Mouse (Mus musculus): ENCODE measurements at regions not wholly inside any gene's neighbourhood (a gene's known extent, or its start where the extent isn't known, plus 50 kb on each side); places are given as distances from the start of the nearest gene placed in this dataset.

DNA sequence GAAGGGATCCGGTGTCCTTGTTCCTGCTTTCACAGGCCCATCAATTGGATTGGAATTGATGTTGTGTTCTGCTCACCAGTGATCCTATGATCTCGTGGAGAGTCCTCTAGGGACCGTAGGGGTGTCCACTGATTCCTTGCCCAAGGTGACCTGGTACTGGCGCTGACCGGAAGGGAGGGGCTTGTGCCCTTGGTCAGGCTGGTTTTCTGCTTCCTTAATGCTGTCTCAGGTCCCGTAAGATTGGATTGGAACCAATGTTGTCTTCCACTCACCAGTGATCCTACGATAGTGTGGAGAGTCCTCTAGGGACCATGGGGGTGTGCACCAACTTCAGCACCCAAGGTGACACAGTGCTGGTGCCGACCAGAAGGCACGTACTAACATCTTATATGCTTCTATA, 324.9 kb upstream of the Ptchd4 start:
- no peak for DNase-seq (ENCODE audit: low spot score)

DNA sequence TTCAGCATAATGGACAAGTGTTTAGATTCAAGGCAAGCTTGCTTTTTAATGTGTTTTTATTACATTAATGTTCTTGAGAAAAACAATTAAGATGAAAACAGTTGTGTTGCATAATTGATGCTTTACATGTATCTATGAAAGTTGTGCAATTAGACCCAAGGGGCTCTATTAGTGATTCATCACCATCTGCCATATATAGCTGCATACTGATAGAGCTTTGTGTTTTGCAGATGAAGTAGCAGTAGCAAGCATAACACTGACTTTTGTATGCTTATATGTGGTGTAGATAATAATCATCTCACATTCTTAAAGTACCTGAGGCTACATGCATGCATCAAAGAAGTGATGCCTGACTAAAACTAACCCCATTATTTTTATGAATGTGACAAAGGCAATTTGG, 307.3 kb upstream of the Ptchd4 start:
- no peak for DNase-seq (ENCODE audit: low spot score)

- no peak for DNase-seq (ENCODE audit: low spot score)
Observed at GRCm38 (mm10) chr17:42024295-42024694, 291.5 kb upstream of the Ptchd4 start.

- no peak for DNase-seq (ENCODE audit: low spot score)
Observed at GRCm38 (mm10) chr17:42027253-42027652, 288.5 kb upstream of the Ptchd4 start.

DNA sequence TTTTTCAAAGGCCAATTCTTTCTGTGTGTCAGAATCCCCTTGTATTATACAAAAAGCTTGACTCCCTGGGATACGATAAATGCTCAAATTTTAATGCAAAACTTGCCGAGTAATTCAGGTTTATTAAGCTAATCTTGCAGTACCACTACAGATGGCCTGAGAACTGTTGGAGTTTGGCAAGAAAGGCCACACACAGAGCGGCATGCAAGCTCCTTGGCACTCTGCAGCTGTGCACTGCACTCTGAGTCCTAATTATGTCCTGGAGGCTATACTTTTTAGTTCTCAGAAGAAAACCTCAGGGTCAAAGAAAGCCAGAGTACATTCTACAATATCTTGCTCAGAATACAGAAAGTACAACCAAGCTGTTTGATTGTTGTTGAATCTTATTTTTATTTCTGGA, 286.3 kb upstream of the Ptchd4 start:
- no peak for DNase-seq (ENCODE audit: low spot score)

DNA sequence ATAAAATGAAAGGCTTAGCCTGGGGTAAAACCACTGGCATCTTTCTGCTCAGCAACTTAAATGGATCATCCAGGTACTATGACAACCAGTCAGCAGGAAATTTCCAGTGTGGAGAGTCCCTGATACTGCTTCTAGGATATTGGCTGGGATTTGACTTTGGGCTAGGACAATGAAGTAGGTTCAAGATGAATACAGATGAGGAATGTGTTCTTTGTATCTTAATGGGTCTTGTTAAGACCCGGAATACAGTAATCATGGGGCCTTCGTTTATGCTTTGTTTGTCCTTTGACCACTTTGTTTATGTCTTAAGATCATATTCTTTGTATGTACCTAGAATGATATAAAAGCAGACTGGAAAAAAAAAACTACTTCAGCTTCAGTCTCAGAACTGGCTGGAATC, 278.7 kb upstream of the Ptchd4 start:
- no peak for DNase-seq (ENCODE audit: low spot score)

GRCm38 (mm10) chr17:42049779-42050515, 265.8 kb upstream of the Ptchd4 start:
- DNase-seq (ENCODE audit: low spot score) = no peak

GRCm38 (mm10) chr17:42090764-42091452, 224.8 kb upstream of the Ptchd4 start:
- no peak for DNase-seq (ENCODE audit: low spot score)

DNA sequence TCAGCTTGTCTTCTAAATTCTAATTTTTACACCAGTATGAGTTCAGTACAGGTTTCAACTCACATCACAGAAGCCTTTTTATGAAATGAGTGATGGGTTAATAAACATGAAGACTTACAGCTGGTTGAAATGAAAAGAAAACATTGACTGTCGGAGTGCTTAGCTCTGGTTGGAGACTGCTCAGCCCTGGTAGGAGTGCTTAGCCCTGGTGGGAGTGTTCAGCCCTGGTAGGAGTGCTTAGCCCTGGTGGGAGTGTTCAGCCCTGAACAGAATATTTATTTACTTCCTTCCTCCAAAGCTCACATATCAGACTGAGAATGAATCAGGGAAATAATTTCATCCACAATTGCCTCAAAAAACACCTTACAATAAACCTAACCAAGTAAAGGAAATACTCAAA, 202.1 kb upstream of the Ptchd4 start:
- no peak for DNase-seq (ENCODE audit: low spot score)

DNA sequence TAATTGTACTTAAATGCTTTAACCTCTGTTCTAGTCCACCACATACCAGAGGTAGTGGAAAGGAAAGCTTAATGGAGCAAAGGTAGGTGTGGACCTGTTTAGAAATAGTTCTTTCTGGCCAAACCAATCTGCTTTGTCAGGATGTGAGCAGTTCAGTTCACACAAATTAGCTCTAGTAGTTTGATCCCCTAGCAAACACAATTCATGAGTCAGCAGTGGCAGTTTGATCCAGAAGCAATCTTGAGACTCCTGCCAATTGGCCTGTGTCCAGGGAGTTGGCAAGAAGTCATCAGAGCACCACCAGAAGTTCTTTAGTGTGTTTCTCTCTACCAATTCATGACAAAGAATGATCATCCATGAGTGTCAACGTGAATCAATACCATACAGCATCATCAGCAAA, 195.0 kb upstream of the Ptchd4 start:
- peak; percentile 2 for DNase-seq (ENCODE audit: low spot score)

DNA sequence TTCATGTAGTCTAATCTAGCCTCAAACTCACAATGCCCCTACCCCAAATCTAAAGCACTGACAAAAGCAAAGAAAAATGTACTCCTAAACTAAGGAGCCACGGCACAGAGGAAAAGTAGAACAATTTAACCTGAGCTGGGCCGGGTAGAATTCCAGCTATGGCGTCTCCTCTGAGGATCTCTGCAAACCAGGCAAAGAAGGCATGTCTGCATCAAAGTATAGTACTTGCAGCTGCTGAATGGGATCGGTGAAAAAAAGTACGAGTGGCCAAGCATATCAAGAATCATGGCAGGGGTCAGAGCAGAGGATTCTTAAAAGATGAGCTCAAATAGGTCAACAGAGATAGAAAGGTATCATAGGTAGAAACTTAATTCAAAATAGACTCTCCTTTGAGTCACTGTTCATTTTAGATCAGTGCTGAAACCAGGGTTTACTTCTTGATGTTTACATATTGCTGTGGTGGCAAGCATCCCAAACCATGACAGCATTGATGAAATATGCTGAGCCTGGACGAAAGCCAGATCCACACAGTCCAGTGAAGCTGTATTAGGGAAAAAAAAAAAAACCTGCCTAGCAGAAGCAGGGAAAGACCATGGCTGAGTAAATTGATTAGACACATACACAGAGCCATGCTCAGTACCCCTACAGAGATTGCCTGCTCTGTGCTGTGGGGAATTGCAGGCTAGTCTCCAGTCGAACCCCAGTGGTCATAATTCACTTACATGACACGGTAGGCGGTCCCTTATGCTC, 189.1 kb upstream of the Ptchd4 start:
- DNase-seq (ENCODE audit: low spot score) = peak; percentile 3

GRCm38 (mm10) chr17:42169391-42170018, 146.2 kb upstream of the Ptchd4 start:
- no peak for DNase-seq (ENCODE audit: low spot score)

- DNase-seq (ENCODE audit: low spot score) = no peak
Observed at GRCm38 (mm10) chr17:42188531-42188930, 127.2 kb upstream of the Ptchd4 start.

- DNase-seq (ENCODE audit: low spot score) = no peak
Observed at GRCm38 (mm10) chr17:42190206-42190902, 125.4 kb upstream of the Ptchd4 start.
